Mouse (Mus musculus) layer of hippocampus, adult 8-10 months (tissue): Measurements from ENCODE around the gene Sf3b1. TPM values are rescaled to one million over a fixed set of nuclear protein-coding genes. Genes with fewer than 3 reads are reported as not detected.
"Not testable (repeated sequence)": the region's sequence is repeated elsewhere in the genome, so short reads cannot be mapped to it uniquely, and the experiment has no call there.

Experiments used
- DNase-seq, 2 experiments: peaks; one replicate each; pipeline ENCODE4 v3.0.0; 2022; ENCODE audit warnings: low spot score in 2 of 2
- total RNA-seq, 4 experiments: library from RNA; stranded (reverse); gene quantifications; 2 replicates each; pipeline ENCODE4 v1.2.4; 2022

The Sf3b1 gene
- total RNA-seq, 4 experiments from 2014 or later, result 160 to 177 (median 169) TPM

DNA sequence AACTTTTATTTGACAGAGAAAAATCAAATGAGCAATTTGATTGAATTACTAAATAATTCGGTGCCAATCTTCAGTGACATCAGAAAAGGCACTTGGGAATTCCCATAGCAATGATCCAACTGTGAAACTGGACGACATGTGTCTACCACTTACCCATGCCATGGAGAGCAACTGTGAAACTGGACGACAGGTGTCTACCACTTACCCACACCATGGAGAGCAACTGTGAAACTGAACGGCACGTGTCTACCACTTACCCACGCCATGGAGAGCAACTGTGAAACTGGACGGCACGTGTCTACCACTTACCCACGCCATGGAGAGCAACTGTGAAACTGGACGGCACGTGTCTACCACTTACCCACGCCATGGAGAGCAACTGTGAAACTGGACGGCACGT lies 70.3 kb downstream of the Sf3b1 start:
- not testable (repeated sequence) for DNase-seq

- no peak for DNase-seq
These were observed 72.4 kb downstream of the Sf3b1 start for GRCm38 (mm10) chr1:54954856-54955255.

GRCm38 (mm10) chr1:54944648-54945047 lies 82.6 kb downstream of the Sf3b1 start:
- no peak for DNase-seq

DNA sequence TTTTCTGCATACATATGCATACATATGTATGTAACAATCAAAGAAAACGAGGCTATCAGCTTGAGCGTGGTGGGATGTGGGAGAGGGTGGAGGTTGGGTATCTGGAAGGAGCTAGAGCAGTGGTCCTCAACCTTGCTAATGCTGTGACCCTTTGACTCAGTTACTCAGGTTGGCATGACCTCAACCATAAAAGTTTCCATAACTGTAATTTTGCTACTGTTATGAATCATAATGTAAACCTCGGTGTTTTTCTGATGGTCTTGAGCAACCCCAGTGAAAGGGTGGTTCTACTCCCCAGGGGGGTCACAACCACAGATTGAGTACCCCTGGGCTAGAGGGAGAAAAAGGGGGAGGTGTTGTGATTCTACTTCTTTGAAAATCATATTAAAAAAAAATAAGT lies 91.8 kb downstream of the Sf3b1 start:
- no peak for DNase-seq

Other genes with a start within 250 kb of the Sf3b1 start
- gene Ankrd44, start 101.1 kb downstream of the Sf3b1 start, total RNA-seq, result 10 to 100 TPM; 11.5 to 27.2 (median 18.7) TPM
- gene Coq10b, start 25.3 kb upstream of the Sf3b1 start, total RNA-seq, result 10 to 100 TPM; 20.4 to 25.3 (median 23.6) TPM
- 100 to 1,000 TPM in 3 of 4 experiments, 10 to 100 TPM in 1; 89.1 to 123 (median 107) TPM for gene Hspe1, start 60.7 kb upstream of the Sf3b1 start, total RNA-seq
- gene Hspd1, start 60.8 kb upstream of the Sf3b1 start, total RNA-seq, result 100 to 1,000 TPM; 155 to 181 (median 164) TPM
- 10 to 100 TPM; 56.8 to 62.9 (median 58.1) TPM for gene Mob4, start 103.8 kb upstream of the Sf3b1 start, total RNA-seq
- 10 to 100 TPM; 32.0 to 37.6 (median 32.9) TPM for gene Rftn2, start 199.3 kb upstream of the Sf3b1 start, total RNA-seq
- 1 to 10 TPM; 8.3 to 9.0 (median 8.6) TPM for gene Mars2, start 209.7 kb upstream of the Sf3b1 start, total RNA-seq